Mouse (Mus musculus) bone marrow macrophage, adult 2 months (primary cell): ENCODE data around the gene Cyp46a1. TPM values are rescaled to one million over a fixed set of nuclear protein-coding genes. Genes with fewer than 3 reads are reported as not detected.

Experiments used
- H3K27ac ChIP-seq: 2 replicates; pipeline ENCODE4 v1.5.1; 2012; ENCODE audit warnings: low read depth, low read length; ENCODE audit not compliant: insufficient read depth
- H3K4me1 ChIP-seq: 2 replicates; pipeline ENCODE4 v1.6.1; 2012; ENCODE audit warnings: low read length; ENCODE audit not compliant: control insufficient read depth, insufficient read depth
- H3K4me3 ChIP-seq: 2 replicates; pipeline ENCODE4 v1.5.1; 2012; ENCODE audit warnings: mild to moderate bottlenecking, low read length, moderate library complexity; ENCODE audit not compliant: insufficient read depth
- CTCF ChIP-seq: IDR thresholded peaks from 2 replicates; pipeline ENCODE4 v1.5.1; 2012; ENCODE audit warnings: low read depth, mild to moderate bottlenecking, low read length, moderate library complexity
- POLR2A ChIP-seq: IDR thresholded peaks from 2 replicates; pipeline ENCODE4 v1.6.1; 2012; ENCODE audit warnings: mild to moderate bottlenecking, low read depth, low read length, borderline replicate concordance
- polyA plus RNA-seq: library from polyadenylated mRNA; stranded (reverse); fragments of >200 nt; gene quantifications from 2 replicates; pipeline ENCODE4 v1.2.4, GENCODE M21; 2012; ENCODE audit not compliant: missing spikeins, insufficient read depth, insufficient read length

Cyp46a1 gene
- polyA plus RNA-seq = 0.36 TPM in 1 of 2 replicates, not detected in the other

- peak within 1 kb of the TSS; percentile 46 for H3K4me3 ChIP-seq
- TF ChIP-seq POLR2A (no peak), CTCF (no peak)
- peak within 1 kb of the TSS; percentile 24; the same call in 1 of the 2 replicates for H3K27ac ChIP-seq
- H3K4me1 ChIP-seq = peaks cover 5% of the 10 kb centered on the region; the same call in 1 of the 2 replicates
Measured at GRCm38 (mm10) chr12:108333895-108334445, at the start of gene Cyp46a1. Gene Cyp46a1, plus strand, starts transcription at chr12:108334381.

GRCm38 (mm10) chr12:108284455-108285224, 49.5 kb upstream of the Cyp46a1 start:
- Histone ChIP-seq H3K27ac (no peak overlapping the region), H3K4me3 (no peak overlapping the region), H3K4me1 (no peaks in the 10 kb centered on the region)
- TF ChIP-seq CTCF (no peak), POLR2A (no peak)

- no peak overlapping the region for H3K27ac ChIP-seq
- no peaks in the 10 kb centered on the region for H3K4me1 ChIP-seq
- TF ChIP-seq POLR2A (no peak), CTCF (no peak)
- H3K4me3 ChIP-seq = no peak overlapping the region
Measured at GRCm38 (mm10) chr12:108285225-108286011, 48.8 kb upstream of the Cyp46a1 start.

- H3K4me1 ChIP-seq = no peaks in the 10 kb centered on the region
- TF ChIP-seq POLR2A = no peak
- TF ChIP-seq CTCF = no peak
- no peak overlapping the region for H3K4me3 ChIP-seq
- no peak overlapping the region for H3K27ac ChIP-seq
Measured at GRCm38 (mm10) chr12:108286381-108286780, 47.8 kb upstream of the Cyp46a1 start.

- no peak for TF ChIP-seq POLR2A
- no peak for TF ChIP-seq CTCF
- H3K4me3 ChIP-seq = no peak overlapping the region
- H3K4me1 ChIP-seq = no peaks in the 10 kb centered on the region
- H3K27ac ChIP-seq = no peak overlapping the region
Measured at GRCm38 (mm10) chr12:108287011-108287410, 47.2 kb upstream of the Cyp46a1 start.

- no peaks in the 10 kb centered on the region for H3K4me1 ChIP-seq
- H3K27ac ChIP-seq = no peak overlapping the region
- TF ChIP-seq CTCF (no peak), POLR2A (no peak)
- H3K4me3 ChIP-seq = no peak overlapping the region
Measured at GRCm38 (mm10) chr12:108288127-108288880, 45.9 kb upstream of the Cyp46a1 start.

GRCm38 (mm10) chr12:108292419-108292818, 41.8 kb upstream of the Cyp46a1 start:
- TF ChIP-seq CTCF (no peak), POLR2A (no peak)
- no peak overlapping the region for H3K27ac ChIP-seq
- H3K4me3 ChIP-seq = no peak overlapping the region
- no peaks in the 10 kb centered on the region for H3K4me1 ChIP-seq

- no peak overlapping the region for H3K4me3 ChIP-seq
- no peak overlapping the region for H3K27ac ChIP-seq
- H3K4me1 ChIP-seq = no peaks in the 10 kb centered on the region
- TF ChIP-seq CTCF (peak; percentile 83), POLR2A (no peak)
Measured at GRCm38 (mm10) chr12:108292957-108293356, 41.2 kb upstream of the Cyp46a1 start.

GRCm38 (mm10) chr12:108294620-108295019, 39.6 kb upstream of the Cyp46a1 start:
- TF ChIP-seq CTCF = no peak
- no peak for TF ChIP-seq POLR2A
- Histone ChIP-seq H3K4me1 (no peaks in the 10 kb centered on the region), H3K27ac (no peak overlapping the region), H3K4me3 (no peak overlapping the region)
